Mouse (Mus musculus): ENCODE measurements around the gene Wfdc1. TPM values are rescaled to one million over a fixed set of nuclear protein-coding genes. Genes with fewer than 3 reads are reported as not detected.

Gene Wfdc1
- polyA plus RNA-seq, 1 experiment: not detected

DNA sequence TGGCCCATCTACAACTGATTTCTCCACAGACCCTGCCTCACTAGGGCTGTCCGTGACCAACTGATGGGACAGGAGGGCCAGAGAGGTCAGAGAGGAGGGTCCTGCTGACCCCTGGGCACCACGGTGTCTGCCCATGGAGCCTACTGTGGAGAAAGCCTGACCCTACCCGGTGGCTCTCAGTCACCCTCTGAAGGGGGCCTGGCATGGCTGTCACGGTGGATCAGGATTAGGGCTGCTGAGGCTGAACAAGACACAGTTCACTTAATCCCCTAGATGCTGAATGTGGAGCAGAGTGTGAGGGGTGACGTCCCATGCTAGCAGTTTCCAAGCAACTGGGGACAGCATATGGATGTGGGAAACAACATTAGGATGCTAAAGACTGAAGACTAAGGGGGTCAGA lies 9.3 kb downstream of the Wfdc1 start:
- H3K4me1 ChIP-seq: peaks cover 22% of the 10 kb centered on the region
- TF ChIP-seq GATA1 (IDR thresholded peaks at IDR 0.05; ENCODE audit: borderline replicate concordance, low read length) (no peak), FLI1 (IDR thresholded peaks at IDR 0.05; ENCODE audit: low read length) (no peak)
- H3K4me3 ChIP-seq (replicated peaks): no peak overlapping the region
- H3K27me3 ChIP-seq (replicated peaks): peaks cover 78% of the 10 kb centered on the region
- H3K9me3 ChIP-seq: peaks cover 4% of the 10 kb centered on the region
- H3K36me3 ChIP-seq (replicated peaks; ENCODE audit: low read length): no peaks in the 10 kb centered on the region

DNA sequence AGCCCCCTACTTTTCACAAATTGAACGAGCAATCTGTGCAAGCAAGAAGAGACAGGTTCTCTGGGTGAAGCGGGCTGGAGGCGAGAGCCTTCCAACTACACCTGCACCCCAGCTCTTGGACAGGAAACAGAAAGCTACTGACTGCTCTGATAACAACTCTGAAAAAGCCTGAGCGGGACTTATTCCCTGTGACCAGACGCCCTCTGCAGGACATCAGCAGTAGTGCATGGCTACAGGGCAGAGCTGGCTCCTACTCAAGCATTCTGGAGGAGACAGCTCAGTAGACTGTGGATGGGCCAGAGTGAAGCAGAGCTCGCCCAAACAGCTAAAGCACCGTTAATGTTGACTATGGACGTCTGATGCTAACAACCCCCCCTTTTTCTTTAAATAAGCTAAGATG lies 10.2 kb downstream of the Wfdc1 start:
- H3K9me3 ChIP-seq: peaks cover 4% of the 10 kb centered on the region
- no peaks in the 10 kb centered on the region for H3K36me3 ChIP-seq (replicated peaks; ENCODE audit: low read length)
- peaks cover 81% of the 10 kb centered on the region for H3K27me3 ChIP-seq (replicated peaks)
- peaks cover 26% of the 10 kb centered on the region for H3K4me1 ChIP-seq
- H3K4me3 ChIP-seq (replicated peaks): no peak overlapping the region
- TF ChIP-seq GATA1 (IDR thresholded peaks at IDR 0.05; ENCODE audit: borderline replicate concordance, low read length): no peak
- no peak for TF ChIP-seq FLI1 (IDR thresholded peaks at IDR 0.05; ENCODE audit: low read length)

DNA sequence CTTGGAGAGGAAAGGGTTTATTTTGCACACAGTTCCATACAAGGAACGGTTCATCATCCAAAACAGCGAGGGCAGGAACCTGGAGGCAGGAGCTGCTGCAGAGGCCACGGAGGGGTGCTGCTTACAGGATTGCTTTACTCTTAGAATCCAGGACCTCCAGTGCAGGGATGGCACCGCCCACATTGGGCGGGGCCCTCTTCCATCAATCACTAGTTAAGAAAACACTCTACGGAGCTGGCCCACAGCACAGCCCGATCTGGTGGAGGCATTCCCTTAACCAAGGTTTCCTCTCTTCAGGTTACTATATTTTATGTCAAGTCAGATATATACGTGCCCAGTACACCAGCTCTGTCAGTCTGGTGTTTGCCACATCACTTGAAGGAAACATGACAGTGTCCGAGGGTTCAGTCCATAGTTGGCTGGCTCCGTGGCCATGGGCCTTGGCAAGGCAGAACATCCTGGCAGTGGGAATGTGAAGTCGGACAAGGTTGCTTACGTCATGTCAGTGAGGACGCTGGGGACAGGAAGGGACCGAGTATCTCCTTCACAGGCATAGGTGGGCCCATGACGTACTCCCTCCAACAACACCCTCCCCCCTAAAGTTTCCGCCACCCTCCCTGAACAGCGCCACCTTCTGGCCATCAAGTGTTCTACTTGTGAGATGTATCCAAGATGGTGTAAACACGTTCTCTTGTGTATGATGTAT lies 12.1 kb downstream of the Wfdc1 start:
- Histone ChIP-seq H3K4me1 (peaks cover 26% of the 10 kb centered on the region), H3K36me3 (replicated peaks; ENCODE audit: low read length) (no peaks in the 10 kb centered on the region), H3K9me3 (peaks cover 4% of the 10 kb centered on the region), H3K4me3 (replicated peaks) (peak overlapping the region; percentile 78), H3K27me3 (replicated peaks) (peaks cover 80% of the 10 kb centered on the region)
- TF ChIP-seq FLI1 (IDR thresholded peaks at IDR 0.05; ENCODE audit: low read length): no peak
- no peak for TF ChIP-seq GATA1 (IDR thresholded peaks at IDR 0.05; ENCODE audit: borderline replicate concordance, low read length)

DNA sequence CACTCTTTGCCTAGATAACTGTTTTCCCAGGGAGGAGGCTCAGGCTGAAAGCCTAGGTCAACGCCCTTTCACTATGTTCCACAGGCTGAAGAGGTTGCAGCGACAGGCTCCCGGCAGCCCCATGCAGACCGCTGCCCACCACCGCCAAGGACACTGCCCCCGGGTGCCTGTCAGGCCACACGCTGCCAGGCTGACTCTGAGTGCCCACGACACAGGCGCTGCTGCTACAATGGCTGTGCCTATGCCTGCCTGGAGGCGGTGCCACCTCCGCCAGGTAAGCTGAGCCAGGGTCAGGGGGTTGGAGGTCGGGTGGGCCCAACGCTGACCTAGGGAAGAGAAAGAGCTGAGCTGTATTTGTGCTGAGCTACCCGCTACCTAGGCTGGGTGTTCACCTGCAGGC lies 13.0 kb downstream of the Wfdc1 start:
- Histone ChIP-seq H3K36me3 (replicated peaks; ENCODE audit: low read length) (no peaks in the 10 kb centered on the region), H3K9me3 (peaks cover 1% of the 10 kb centered on the region), H3K4me1 (peaks cover 26% of the 10 kb centered on the region), H3K4me3 (replicated peaks) (no peak overlapping the region), H3K27me3 (replicated peaks) (peaks cover 80% of the 10 kb centered on the region)
- TF ChIP-seq FLI1 (IDR thresholded peaks at IDR 0.05; ENCODE audit: low read length) (no peak), GATA1 (IDR thresholded peaks at IDR 0.05; ENCODE audit: borderline replicate concordance, low read length) (no peak)

DNA sequence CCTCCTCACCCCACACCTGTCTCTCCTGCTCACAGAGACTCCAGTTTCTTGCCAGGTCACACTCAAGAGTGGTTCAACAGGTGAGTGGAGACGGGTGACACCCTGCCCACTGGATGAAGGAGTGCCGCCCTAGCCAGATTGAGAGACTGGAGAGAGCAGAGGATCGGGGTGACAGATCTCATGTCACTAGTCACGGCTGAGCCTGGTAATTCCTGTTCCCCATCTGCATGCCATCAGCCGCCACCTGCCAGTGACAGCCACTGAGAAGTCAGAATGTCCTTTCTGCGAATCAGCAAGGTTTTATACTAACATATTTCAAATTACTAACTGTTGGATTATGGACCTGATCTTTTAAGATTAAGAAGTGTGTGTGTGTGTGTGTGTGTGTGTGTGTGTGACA lies 24.4 kb downstream of the Wfdc1 start:
- TF ChIP-seq GATA1 (IDR thresholded peaks at IDR 0.05; ENCODE audit: borderline replicate concordance, low read length) (no peak), FLI1 (IDR thresholded peaks at IDR 0.05; ENCODE audit: low read length) (no peak)
- no peaks in the 10 kb centered on the region for H3K9me3 ChIP-seq
- H3K36me3 ChIP-seq (replicated peaks; ENCODE audit: low read length): no peaks in the 10 kb centered on the region
- H3K27me3 ChIP-seq (replicated peaks): peaks cover 73% of the 10 kb centered on the region
- H3K4me3 ChIP-seq (replicated peaks): no peak overlapping the region
- H3K4me1 ChIP-seq: peaks cover 11% of the 10 kb centered on the region; the same call in 1 of the 2 replicates

DNA sequence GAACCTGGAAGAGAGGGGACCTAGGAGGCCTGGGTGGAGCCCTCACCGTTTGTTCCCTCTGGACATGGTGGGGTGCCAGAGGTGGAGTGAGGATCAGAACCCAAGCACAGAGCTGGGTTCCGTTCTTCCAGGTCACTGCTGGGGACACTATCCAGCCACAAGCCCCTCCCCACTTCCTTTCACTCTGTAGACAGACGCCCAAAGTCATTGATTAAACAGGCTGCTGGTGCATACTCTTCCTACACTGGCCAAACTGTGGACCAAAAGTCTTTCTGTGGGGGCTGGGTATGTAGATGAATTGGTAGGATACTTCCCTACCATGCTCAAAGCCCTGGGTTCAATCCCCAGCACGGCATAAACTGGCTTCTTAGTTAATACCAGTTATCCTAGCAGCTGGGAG lies 25.8 kb downstream of the Wfdc1 start:
- Histone ChIP-seq H3K4me3 (replicated peaks) (no peak overlapping the region), H3K27me3 (replicated peaks) (peaks cover 70% of the 10 kb centered on the region), H3K9me3 (no peaks in the 10 kb centered on the region), H3K4me1 (peaks cover 5% of the 10 kb centered on the region; the same call in 1 of the 2 replicates), H3K36me3 (replicated peaks; ENCODE audit: low read length) (no peaks in the 10 kb centered on the region)
- TF ChIP-seq GATA1 (IDR thresholded peaks at IDR 0.05; ENCODE audit: borderline replicate concordance, low read length): no peak
- no peak for TF ChIP-seq FLI1 (IDR thresholded peaks at IDR 0.05; ENCODE audit: low read length)

DNA sequence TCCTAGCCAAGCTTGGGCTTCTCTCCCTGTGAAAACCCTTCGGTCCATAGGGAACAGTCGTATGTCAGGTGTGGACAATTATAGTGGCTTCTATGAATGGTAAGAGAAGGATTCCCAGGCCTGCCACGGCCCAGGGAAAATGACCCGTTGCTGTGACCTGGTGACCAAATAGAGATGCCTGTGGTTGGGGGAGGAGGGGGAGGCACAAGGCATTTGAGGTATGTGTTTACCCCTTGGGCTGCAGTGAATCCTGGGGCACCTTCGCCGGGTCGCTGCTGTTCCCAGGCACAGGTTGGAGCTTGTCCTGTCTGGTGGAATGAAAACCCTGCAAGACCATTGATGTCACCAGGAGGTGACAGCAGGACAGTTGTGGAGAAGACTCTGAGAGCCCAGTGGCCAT lies 28.5 kb downstream of the Wfdc1 start:
- peaks cover 75% of the 10 kb centered on the region for H3K27me3 ChIP-seq (replicated peaks)

DNA sequence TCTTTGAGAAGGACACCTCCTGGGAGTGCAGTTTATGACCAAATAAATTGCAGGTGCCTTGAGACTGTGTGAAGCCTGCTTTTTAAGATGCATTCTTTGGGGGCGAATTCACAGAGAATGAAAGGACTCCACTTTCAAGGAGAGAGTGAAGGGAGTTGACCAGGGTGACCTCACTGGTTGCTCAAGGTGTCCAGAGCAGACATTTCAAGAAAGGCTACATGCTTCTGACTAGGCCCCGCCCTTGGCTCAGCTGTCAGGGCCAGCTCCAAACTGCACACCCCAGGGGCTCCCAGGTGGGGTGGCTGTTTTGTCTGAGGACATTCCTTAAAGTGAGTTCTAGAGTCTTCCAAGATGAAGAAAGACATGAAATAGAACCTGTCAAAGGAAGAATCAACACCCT lies 31.0 kb downstream of the Wfdc1 start:
- Histone ChIP-seq H3K9me3 (no peaks in the 10 kb centered on the region), H3K4me3 (replicated peaks) (no peak overlapping the region), H3K4me1 (peaks cover 8% of the 10 kb centered on the region), H3K27me3 (replicated peaks) (peaks cover 87% of the 10 kb centered on the region), H3K36me3 (replicated peaks; ENCODE audit: low read length) (no peaks in the 10 kb centered on the region)
- no peak for TF ChIP-seq FLI1 (IDR thresholded peaks at IDR 0.05; ENCODE audit: low read length)
- no peak for TF ChIP-seq GATA1 (IDR thresholded peaks at IDR 0.05; ENCODE audit: borderline replicate concordance, low read length)

More for the DNA sequence above, 28.5 kb downstream of the Wfdc1 start:
- H3K4me1 ChIP-seq: peaks cover 8% of the 10 kb centered on the region
- no peak overlapping the region for H3K4me3 ChIP-seq (replicated peaks)
- H3K36me3 ChIP-seq (replicated peaks; ENCODE audit: low read length): no peaks in the 10 kb centered on the region
- no peaks in the 10 kb centered on the region for H3K9me3 ChIP-seq
- TF ChIP-seq FLI1 (IDR thresholded peaks at IDR 0.05; ENCODE audit: low read length): no peak
- TF ChIP-seq GATA1 (IDR thresholded peaks at IDR 0.05; ENCODE audit: borderline replicate concordance, low read length): no peak

DNA sequence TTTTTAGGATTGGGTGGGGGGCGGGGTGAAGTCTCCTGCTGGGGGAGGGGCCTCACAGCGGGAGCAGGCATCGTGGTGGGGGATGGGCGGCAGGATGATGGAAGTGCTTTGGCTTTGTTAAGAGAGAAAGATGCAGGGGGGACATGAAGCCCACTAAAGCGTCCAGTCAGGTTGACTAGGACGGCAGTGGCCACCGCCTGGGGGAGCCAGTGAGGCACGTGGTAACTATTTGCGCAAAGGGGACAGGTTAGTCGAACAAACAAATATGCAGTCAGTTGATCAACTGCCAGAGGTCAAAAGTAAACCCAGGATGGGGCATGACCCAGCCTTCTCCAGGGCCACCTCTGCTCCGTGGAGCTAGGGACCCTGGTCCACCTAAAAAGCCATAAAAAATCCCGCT lies 32.8 kb downstream of the Wfdc1 start:
- Histone ChIP-seq H3K27me3 (replicated peaks) (peaks cover 86% of the 10 kb centered on the region), H3K36me3 (replicated peaks; ENCODE audit: low read length) (no peaks in the 10 kb centered on the region), H3K4me1 (peaks cover 8% of the 10 kb centered on the region), H3K4me3 (replicated peaks) (peak overlapping the region; percentile 81), H3K9me3 (no peaks in the 10 kb centered on the region)
- no peak for TF ChIP-seq GATA1 (IDR thresholded peaks at IDR 0.05; ENCODE audit: borderline replicate concordance, low read length)
- TF ChIP-seq FLI1 (IDR thresholded peaks at IDR 0.05; ENCODE audit: low read length): no peak

DNA sequence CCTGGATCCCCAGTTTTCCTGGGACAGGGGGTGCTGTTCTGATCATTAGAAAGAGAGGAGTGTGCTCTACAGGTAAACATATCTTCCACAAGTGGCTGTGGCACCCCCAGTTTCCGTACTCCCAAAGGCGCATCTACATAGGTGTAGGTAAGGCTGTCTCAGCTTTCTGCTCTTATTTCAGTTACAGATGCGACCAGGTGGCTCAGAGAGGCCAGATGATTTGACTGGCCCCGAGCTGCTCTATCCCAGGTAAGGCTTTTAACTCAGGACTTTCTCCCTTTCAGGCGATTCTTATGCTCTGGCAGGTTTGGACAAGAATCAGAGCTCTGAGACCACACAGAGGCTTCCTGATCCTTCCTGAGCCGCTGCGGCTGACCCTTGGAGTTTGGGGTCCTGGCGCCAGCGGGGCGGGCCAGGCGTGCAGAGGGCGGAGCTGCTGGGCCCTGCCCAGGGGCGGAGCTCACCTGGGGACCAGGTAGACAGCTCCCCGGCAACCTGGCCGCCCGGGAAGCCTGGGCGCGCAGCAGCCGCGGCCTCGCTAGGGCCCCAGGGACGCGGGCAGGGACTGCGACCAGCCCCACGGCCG lies 33.5 kb downstream of the Wfdc1 start, which contains the start of gene Atp2c2:
TSS of gene Atp2c2 (plus strand) at position 461 of the 586 bp plus-strand sequence.
- Histone ChIP-seq H3K27me3 (replicated peaks) (peaks cover 85% of the 10 kb centered on the region), H3K4me3 (replicated peaks) (peak within 1 kb of the TSS; percentile 81), H3K36me3 (replicated peaks; ENCODE audit: low read length) (no peaks in the 10 kb centered on the region), H3K4me1 (peaks cover 8% of the 10 kb centered on the region), H3K9me3 (no peaks in the 10 kb centered on the region)
- TF ChIP-seq FLI1 (IDR thresholded peaks at IDR 0.05; ENCODE audit: low read length): no peak
- TF ChIP-seq GATA1 (IDR thresholded peaks at IDR 0.05; ENCODE audit: borderline replicate concordance, low read length): no peak

Data from megakaryocyte, embryonic 14.5 days (primary cell).